Mouse (Mus musculus) thymus, adult 2 months (tissue): ENCODE results near the gene B230217C12Rik.

Source experiments
- CTCF ChIP-seq: fragments of 200-500 bp; IDR thresholded peaks from 2 replicates; pipeline ENCODE4 v1.5.1; 2012; ENCODE audit warnings: mild to moderate bottlenecking, control low read depth, low read length, moderate library complexity, borderline replicate concordance; ENCODE audit not compliant: control insufficient read depth, poor library complexity, insufficient read depth; ENCODE audit errors: extremely low read depth
- POLR2A ChIP-seq: fragments of 200-500 bp; IDR thresholded peaks from 2 replicates; pipeline ENCODE4 v1.6.1; 2012; ENCODE audit warnings: mild to moderate bottlenecking, low read length, control low read depth, moderate library complexity; ENCODE audit not compliant: control insufficient read depth, poor library complexity, insufficient read depth; ENCODE audit errors: extremely low read depth

GRCm38 (mm10) chr11:97851601-97852000 is 11.0 kb downstream of the B230217C12Rik start:
- TF ChIP-seq CTCF (no peak), POLR2A (no peak)
